Mouse (Mus musculus) neural tube, embryonic 13.5 days (tissue): ENCODE measurements around the gene Polg. TPM values are rescaled to one million over a fixed set of nuclear protein-coding genes. Genes with fewer than 3 reads are reported as not detected.
A peak's percentile ranks its signal among the peaks of the same experiment; 100 is the strongest.

Experiments used
- ATAC-seq: fragments of 200-750 bp; cut with Nextera tagmentation; 2 replicates; pipeline ENCODE4 v1.8.0; 2017; ENCODE audit warnings: low read depth, mild to moderate bottlenecking, moderate TSS enrichment, moderate library complexity
- H3K27ac ChIP-seq: fragments of 300-500 bp; sonication (generic); replicated peaks from 2 replicates; pipeline ENCODE4 v1.5.1; 2015; ENCODE audit warnings: moderate library complexity, mild to moderate bottlenecking, inconsistent platforms
- H3K27me3 ChIP-seq: fragments of 300-500 bp; sonication (generic); 2 replicates; pipeline ENCODE4 v1.6.1; 2015; ENCODE audit warnings: mild to moderate bottlenecking, inconsistent platforms
- H3K36me3 ChIP-seq: fragments of 300-500 bp; sonication (generic); 2 replicates; pipeline ENCODE4 v1.6.1; 2015; ENCODE audit warnings: mild to moderate bottlenecking, inconsistent platforms
- H3K4me1 ChIP-seq: fragments of 300-500 bp; sonication (generic); replicated peaks from 2 replicates; pipeline ENCODE4 v1.6.1; 2015; ENCODE audit warnings: inconsistent platforms
- H3K4me2 ChIP-seq: fragments of 300-500 bp; sonication (generic); 2 replicates; pipeline ENCODE4 v1.6.1; 2015; ENCODE audit warnings: inconsistent platforms, mild to moderate bottlenecking, moderate library complexity
- H3K4me3 ChIP-seq: fragments of 300-500 bp; sonication (generic); 2 replicates; pipeline ENCODE4 v1.5.1; 2015; ENCODE audit warnings: mild to moderate bottlenecking, inconsistent platforms
- H3K9ac ChIP-seq: fragments of 300-500 bp; sonication (generic); 2 replicates; pipeline ENCODE4 v1.6.1; 2015; ENCODE audit warnings: moderate library complexity, mild to moderate bottlenecking, inconsistent platforms
- H3K9me3 ChIP-seq: fragments of 300-500 bp; sonication (generic); 2 replicates; pipeline ENCODE4 v1.6.1; 2016; ENCODE audit warnings: inconsistent platforms
- WGBS: fragments of 180-500 bp; shearing (Covaris S2); methylation state at CpG from one replicate; pipeline ENCODE4 v1.1.7; 2015; 5-methylcytosine and 5-hydroxymethylcytosine counted together
- polyA plus RNA-seq: library from polyadenylated mRNA; unstranded; fragments of >200 nt; fragmentation: Nextera tagmentation; extraction: Ambion mirVana; gene quantifications from 2 replicates; pipeline ENCODE4 v1.2.1, GENCODE M21; 2015

Polg gene
- polyA plus RNA-seq: 28.2 and 28.6 TPM in 2 replicates

DNA sequence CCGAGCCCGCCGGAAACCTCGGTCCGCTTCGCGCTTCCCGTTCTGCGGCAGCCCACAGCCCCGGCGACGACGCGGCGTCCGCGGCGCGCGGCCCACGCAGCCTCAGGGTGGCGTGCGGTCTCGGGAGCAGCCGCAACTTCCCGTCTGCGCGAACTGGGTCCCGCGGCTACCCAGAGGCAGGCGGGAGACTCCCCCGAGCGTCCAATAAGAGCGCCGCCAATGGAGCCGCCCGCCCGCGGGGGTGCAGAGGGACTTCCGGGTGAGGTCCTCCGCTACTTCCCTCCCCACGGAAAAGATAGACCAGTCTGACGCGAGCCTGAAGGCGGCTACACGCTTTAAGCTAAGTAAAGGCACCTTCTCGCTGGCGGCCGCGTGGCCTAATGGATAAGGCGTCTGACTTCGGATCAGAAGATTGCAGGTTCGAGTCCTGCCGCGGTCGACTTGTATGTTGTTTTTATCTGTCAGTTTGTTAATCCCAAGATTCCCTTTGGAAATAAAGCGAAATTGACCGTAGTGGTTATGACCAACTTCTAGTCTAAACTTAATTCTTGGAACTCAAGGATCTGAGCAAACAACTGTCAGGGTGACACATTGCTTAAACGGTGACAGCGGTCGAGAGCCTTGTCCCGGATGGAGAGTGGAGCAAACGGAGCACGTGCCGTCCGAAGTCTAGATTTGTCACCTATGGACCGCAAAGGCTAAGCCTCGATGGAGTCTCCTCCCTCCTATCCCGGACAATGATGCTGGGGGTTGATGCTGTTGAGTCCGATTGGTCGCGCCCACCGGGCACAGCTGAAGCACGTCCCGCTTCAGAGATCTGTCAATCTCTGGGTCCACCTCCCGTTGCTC is at the start of gene Polg:
TSS of gene Polg (minus strand) at position 310 of the 849 bp plus-strand sequence.
- Histone ChIP-seq H3K36me3 (peaks cover 18% of the 10 kb centered on the region), H3K27me3 (peaks cover 8% of the 10 kb centered on the region; the same call in 1 of the 2 replicates), H3K9ac (peak within 1 kb of the TSS; percentile 86), H3K4me2 (peak within 1 kb of the TSS; percentile 93), H3K4me3 (peak within 1 kb of the TSS; percentile 86), H3K27ac (peak within 1 kb of the TSS; percentile 90), H3K9me3 (no peaks in the 10 kb centered on the region), H3K4me1 (peaks cover 42% of the 10 kb centered on the region)
- WGBS: under 1% methylated on average over 75 of the region's 76 CpGs
- peak; percentile 96 for ATAC-seq

- Histone ChIP-seq H3K27ac (peak overlapping the region; percentile 99), H3K4me2 (peak overlapping the region; percentile 65), H3K4me3 (peak overlapping the region; percentile 36), H3K36me3 (0 out of 2 replicates have a peak, but pooled peaks cover 15% of the 10 kb centered on the region), H3K9me3 (no peaks in the 10 kb centered on the region), H3K4me1 (peaks cover 98% of the 10 kb centered on the region), H3K27me3 (peaks cover 40% of the 10 kb centered on the region), H3K9ac (peak overlapping the region; percentile 83)
- 25% methylated on average over 9 of the region's 9 CpGs for WGBS
- no peak for ATAC-seq
Measured at GRCm38 (mm10) chr7:79515861-79516260, 49.7 kb upstream of the Polg start.

DNA sequence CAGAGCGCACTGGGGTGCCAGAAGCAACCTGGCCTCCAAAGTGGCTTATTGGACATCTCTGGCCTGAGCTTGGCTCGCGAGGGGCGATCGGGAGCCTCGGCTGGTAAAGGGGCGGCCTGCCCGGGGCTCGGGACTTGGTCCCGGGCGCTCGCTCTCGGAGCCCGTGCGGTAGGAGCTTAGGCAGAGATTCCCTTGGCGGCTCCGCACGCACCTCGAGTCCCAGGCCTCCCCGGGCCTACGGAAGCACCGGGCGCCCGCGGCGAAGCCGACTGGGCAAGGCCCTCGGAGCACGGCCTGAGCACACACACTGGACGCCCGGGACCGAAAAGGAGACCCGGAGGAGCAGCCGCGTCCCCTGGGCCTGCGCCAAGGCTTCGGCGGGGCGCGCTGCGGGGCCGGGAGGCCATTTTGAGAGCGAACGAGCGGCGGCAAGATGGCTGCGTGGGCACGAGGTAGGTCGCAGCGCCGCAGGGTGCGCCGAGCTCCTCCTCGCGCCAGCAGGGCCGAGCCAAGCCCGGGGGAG is 49.1 kb upstream of the Polg start:
- Histone ChIP-seq H3K9me3 (no peaks in the 10 kb centered on the region), H3K4me3 (peak overlapping the region; percentile 36), H3K36me3 (0 out of 2 replicates have a peak, but pooled peaks cover 15% of the 10 kb centered on the region), H3K4me2 (peak overlapping the region; percentile 65), H3K27ac (peak overlapping the region; percentile 99), H3K9ac (peak overlapping the region; percentile 83), H3K4me1 (peaks cover 97% of the 10 kb centered on the region), H3K27me3 (peaks cover 45% of the 10 kb centered on the region)
- 2% methylated on average over 57 of the region's 57 CpGs for WGBS
- no peak for ATAC-seq

GRCm38 (mm10) chr7:79514361-79514881 is 48.3 kb upstream of the Polg start:
- Histone ChIP-seq H3K36me3 (peaks cover 24% of the 10 kb centered on the region; the same call in 1 of the 2 replicates), H3K4me2 (peak overlapping the region; percentile 65), H3K4me1 (peaks cover 97% of the 10 kb centered on the region), H3K9me3 (no peaks in the 10 kb centered on the region), H3K4me3 (peak overlapping the region; percentile 36; the same call in 1 of the 2 replicates), H3K27ac (peak overlapping the region; percentile 99), H3K27me3 (peaks cover 48% of the 10 kb centered on the region), H3K9ac (peak overlapping the region; percentile 83)
- peak; percentile 3; the same call in 1 of the 2 replicates for ATAC-seq
- 3% methylated on average over 20 of the region's 20 CpGs for WGBS

DNA sequence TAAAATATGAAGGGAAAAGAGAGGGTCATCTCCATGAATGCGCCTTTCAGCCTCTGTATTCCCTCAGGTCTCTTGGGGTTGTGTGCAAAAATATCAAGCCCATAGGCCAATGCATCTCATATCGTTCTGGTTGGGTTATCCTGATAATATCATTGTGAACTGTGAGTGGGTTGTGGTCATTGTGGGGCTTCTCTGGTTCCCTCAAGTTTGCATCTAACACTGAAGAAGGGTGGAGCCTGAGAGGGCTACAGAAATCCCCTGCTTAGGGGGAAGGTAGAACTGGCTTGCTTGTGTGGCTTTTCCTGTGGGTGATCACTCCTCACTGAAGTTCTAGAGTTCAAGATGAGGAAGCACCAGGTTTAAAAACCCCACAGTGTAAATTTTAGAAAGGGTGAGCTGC is 47.3 kb upstream of the Polg start:
- ATAC-seq: no peak
- peak overlapping the region; percentile 83 for H3K9ac ChIP-seq
- peaks cover 33% of the 10 kb centered on the region for H3K36me3 ChIP-seq
- WGBS: 5% methylated on average over 2 of the region's 2 CpGs
- no peak overlapping the region for H3K4me3 ChIP-seq
- peaks cover 53% of the 10 kb centered on the region for H3K27me3 ChIP-seq
- H3K4me2 ChIP-seq: peak overlapping the region; percentile 65
- H3K9me3 ChIP-seq: no peaks in the 10 kb centered on the region
- peak overlapping the region; percentile 99 for H3K27ac ChIP-seq
- H3K4me1 ChIP-seq: peaks cover 97% of the 10 kb centered on the region

GRCm38 (mm10) chr7:79512496-79512895 is 46.3 kb upstream of the Polg start:
- Histone ChIP-seq H3K27me3 (peaks cover 60% of the 10 kb centered on the region), H3K27ac (peak overlapping the region; percentile 99)

GRCm38 (mm10) chr7:79511656-79512055 is 45.5 kb upstream of the Polg start:
- ATAC-seq: no peak

More at GRCm38 (mm10) chr7:79512496-79512895, 46.3 kb upstream of the Polg start:
- Histone ChIP-seq H3K36me3 (peaks cover 40% of the 10 kb centered on the region), H3K4me2 (peak overlapping the region; percentile 89), H3K9ac (peak overlapping the region; percentile 100), H3K4me1 (peaks cover 97% of the 10 kb centered on the region), H3K4me3 (no peak overlapping the region), H3K9me3 (no peaks in the 10 kb centered on the region)
- no peak for ATAC-seq
- WGBS: 4% methylated on average over 4 of the region's 4 CpGs

GRCm38 (mm10) chr7:79511181-79511580 is 45.0 kb upstream of the Polg start:
- ATAC-seq: no peak
- H3K4me1 ChIP-seq: peaks cover 96% of the 10 kb centered on the region
- peak overlapping the region; percentile 89 for H3K4me3 ChIP-seq
- H3K4me2 ChIP-seq: peak overlapping the region; percentile 89
- peaks cover 63% of the 10 kb centered on the region for H3K27me3 ChIP-seq
- no peaks in the 10 kb centered on the region for H3K9me3 ChIP-seq
- 5% methylated on average over 7 of the region's 7 CpGs for WGBS
- peaks cover 36% of the 10 kb centered on the region for H3K36me3 ChIP-seq
- peak overlapping the region; percentile 99 for H3K27ac ChIP-seq
- peak overlapping the region; percentile 100 for H3K9ac ChIP-seq

More at GRCm38 (mm10) chr7:79511656-79512055, 45.5 kb upstream of the Polg start:
- Histone ChIP-seq H3K4me3 (peak overlapping the region; percentile 89), H3K9me3 (no peaks in the 10 kb centered on the region), H3K4me2 (peak overlapping the region; percentile 89), H3K4me1 (peaks cover 96% of the 10 kb centered on the region), H3K36me3 (peaks cover 40% of the 10 kb centered on the region), H3K9ac (peak overlapping the region; percentile 100), H3K27me3 (peaks cover 62% of the 10 kb centered on the region), H3K27ac (peak overlapping the region; percentile 99)
- WGBS: 4% methylated on average over 5 of the region's 5 CpGs

- H3K27me3 ChIP-seq: peaks cover 58% of the 10 kb centered on the region
- peak overlapping the region; percentile 89 for H3K4me2 ChIP-seq
- peak overlapping the region; percentile 99 for H3K27ac ChIP-seq
- H3K9me3 ChIP-seq: no peaks in the 10 kb centered on the region
- H3K4me1 ChIP-seq: peaks cover 91% of the 10 kb centered on the region
- H3K4me3 ChIP-seq: peak overlapping the region; percentile 89
- H3K9ac ChIP-seq: peak overlapping the region; percentile 100
- H3K36me3 ChIP-seq: peaks cover 32% of the 10 kb centered on the region
- WGBS: 17% methylated on average over 3 of the region's 3 CpGs
- ATAC-seq: no peak
Measured at GRCm38 (mm10) chr7:79510686-79511085, 44.5 kb upstream of the Polg start.

DNA sequence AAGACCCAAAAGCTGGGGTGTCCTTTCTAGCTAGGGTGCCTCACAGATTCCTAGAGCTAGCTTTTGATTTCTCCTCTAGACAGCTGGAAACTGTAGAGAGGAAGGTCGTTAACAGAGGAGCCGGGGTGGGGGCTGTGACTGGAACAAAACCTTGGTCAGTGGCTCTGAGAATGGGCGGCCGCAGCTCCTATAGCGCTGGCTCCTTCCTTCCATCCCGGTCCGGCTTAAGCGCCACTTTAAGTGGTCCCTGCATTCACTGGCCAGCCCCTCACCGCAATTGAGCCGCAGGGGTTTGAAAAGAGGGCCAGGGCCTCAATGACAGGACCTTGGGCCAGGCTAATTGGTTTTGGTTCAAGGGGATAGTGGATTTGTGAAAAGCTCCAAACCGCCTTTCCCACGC is 43.5 kb upstream of the Polg start:
- WGBS: 4% methylated on average over 12 of the region's 12 CpGs
- Histone ChIP-seq H3K9me3 (no peaks in the 10 kb centered on the region), H3K4me3 (peak overlapping the region; percentile 89), H3K4me1 (peaks cover 81% of the 10 kb centered on the region), H3K36me3 (peaks cover 25% of the 10 kb centered on the region), H3K9ac (peak overlapping the region; percentile 100), H3K27ac (peak overlapping the region; percentile 99), H3K4me2 (peak overlapping the region; percentile 89), H3K27me3 (peaks cover 58% of the 10 kb centered on the region)
- ATAC-seq: no peak

DNA sequence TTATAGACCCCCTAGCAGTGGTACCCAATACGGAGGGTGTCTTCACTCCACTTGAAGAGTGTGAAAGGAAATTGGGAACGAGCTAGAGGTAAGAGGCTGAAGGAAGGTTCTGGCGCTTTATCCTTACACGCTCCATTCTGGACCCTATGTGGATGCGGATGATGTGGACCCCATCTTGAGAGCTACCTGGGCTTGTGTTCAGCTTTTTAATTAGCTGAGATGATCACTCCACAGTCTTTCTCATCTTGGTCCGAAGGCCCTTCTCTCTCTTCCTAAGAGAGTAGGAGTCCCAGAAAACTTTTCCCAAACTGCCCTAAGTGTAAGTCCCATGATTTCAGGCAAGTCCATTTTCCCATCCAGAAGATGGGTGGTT is 43.1 kb upstream of the Polg start:
- H3K9me3 ChIP-seq: no peaks in the 10 kb centered on the region
- H3K27me3 ChIP-seq: peaks cover 58% of the 10 kb centered on the region
- 4% methylated on average over 6 of the region's 6 CpGs for WGBS
- ATAC-seq: no peak
- peak overlapping the region; percentile 89 for H3K4me2 ChIP-seq
- H3K27ac ChIP-seq: peak overlapping the region; percentile 99
- peak overlapping the region; percentile 100 for H3K9ac ChIP-seq
- peaks cover 81% of the 10 kb centered on the region for H3K4me1 ChIP-seq
- H3K36me3 ChIP-seq: peaks cover 25% of the 10 kb centered on the region
- peak overlapping the region; percentile 89 for H3K4me3 ChIP-seq
